Mouse (Mus musculus) CH12.LX (cell line): ENCODE data around the gene Ttc3. TPM values are rescaled to one million over a fixed set of nuclear protein-coding genes. Genes with fewer than 3 reads are reported as not detected.
A peak's percentile ranks its signal among the peaks of the same experiment; 100 is the strongest.

Experiments used
- DNase-seq: peaks from one replicate; pipeline ENCODE4 v3.0.0-alpha.2; 2013; ENCODE audit errors: extremely low read depth
- H3K27ac ChIP-seq: 2 replicates; pipeline ENCODE4 v1.5.1; 2012; ENCODE audit warnings: low read depth, mild to moderate bottlenecking, control low read depth, moderate library complexity; ENCODE audit not compliant: insufficient read depth
- H3K27me3 ChIP-seq: replicated peaks from 2 replicates; pipeline ENCODE3; 2012; ENCODE audit warnings: inconsistent platforms
- H3K36me3 ChIP-seq, 2 experiments: replicated peaks in 1 of 2; 2 replicates each; pipeline versions ENCODE3 to v1.6.1; 2012; ENCODE audit warnings: inconsistent platforms in 1 of 2, low read length in 1 of 2, mild to moderate bottlenecking in 1 of 2, mixed read lengths in 1 of 2, moderate library complexity in 1 of 2; ENCODE audit not compliant: control insufficient read depth in 1 of 2, insufficient read depth in 1 of 2
- H3K4me1 ChIP-seq, 2 experiments: 2 replicates each; pipeline ENCODE4 v1.6.1; 2012; ENCODE audit warnings: inconsistent platforms in 1 of 2, moderate library complexity in 1 of 2; ENCODE audit not compliant: insufficient read depth in 2 of 2, control insufficient read depth in 1 of 2
- H3K4me2 ChIP-seq: 2 replicates; pipeline ENCODE4 v1.6.1; 2012; ENCODE audit warnings: low read depth, mild to moderate bottlenecking, control low read depth; ENCODE audit not compliant: poor library complexity, insufficient read depth, severe bottlenecking
- H3K4me3 ChIP-seq, 3 experiments: fragments of 150-350 bp in 1 of 3; sonication (generic) in 1 of 3; replicated peaks in 1 of 3; 2 replicates each; pipeline versions ENCODE3 to v1.5.1; 2011 to 2012; ENCODE audit warnings: low read depth in 2 of 3, low read length in 2 of 3, mild to moderate bottlenecking in 2 of 3, moderate library complexity in 2 of 3, control low read depth in 1 of 3, improper control_type of control experiment in 1 of 3, inconsistent platforms in 1 of 3, mixed read lengths in 1 of 3; ENCODE audit not compliant: poor library complexity in 1 of 3
- H3K79me2 ChIP-seq: replicated peaks from 2 replicates; pipeline ENCODE4 v1.6.1; 2012; ENCODE audit warnings: mild to moderate bottlenecking, moderate library complexity; ENCODE audit not compliant: control insufficient read depth, poor library complexity, insufficient read depth, severe bottlenecking; ENCODE audit errors: extremely low read depth
- H3K9ac ChIP-seq: 2 replicates; pipeline ENCODE4 v1.6.1; 2012; ENCODE audit warnings: low read depth, mild to moderate bottlenecking, control low read depth, moderate library complexity; ENCODE audit not compliant: insufficient read depth
- H3K9me3 ChIP-seq: replicated peaks from 2 replicates; pipeline ENCODE3; 2012; ENCODE audit warnings: low read length, inconsistent platforms, mixed read lengths
- BHLHE40 ChIP-seq: IDR thresholded peaks from 2 replicates; pipeline ENCODE4 v1.6.1; 2011; ENCODE audit warnings: mild to moderate bottlenecking, low read depth, low read length, improper control_type of control experiment
- CHD1 ChIP-seq: IDR thresholded peaks from 2 replicates; pipeline ENCODE4 v1.6.1; 2012; ENCODE audit warnings: low read depth, low read length, improper control_type of control experiment, inconsistent platforms
- CHD2 ChIP-seq: IDR thresholded peaks from 2 replicates; pipeline ENCODE4 v1.6.1; 2011; ENCODE audit warnings: low read length, improper control_type of control experiment
- ELF1 ChIP-seq: IDR thresholded peaks from 2 replicates; pipeline ENCODE4 v1.6.1; 2014; ENCODE audit warnings: low read depth, mild to moderate bottlenecking, inconsistent platforms, low read length, improper control_type of control experiment
- EP300 ChIP-seq: IDR thresholded peaks from 2 replicates; pipeline ENCODE4 v1.6.1; 2011; ENCODE audit warnings: low read length, improper control_type of control experiment
- GABPA ChIP-seq: IDR thresholded peaks from 2 replicates; pipeline ENCODE4 v1.6.1; 2012; ENCODE audit warnings: low read depth, low read length, improper control_type of control experiment, inconsistent platforms; ENCODE audit not compliant: insufficient replicate concordance
- HCFC1 ChIP-seq: IDR thresholded peaks from 2 replicates; pipeline ENCODE4 v1.6.1; 2012; ENCODE audit warnings: low read depth, mild to moderate bottlenecking, inconsistent platforms, low read length, improper control_type of control experiment
- IRF4 ChIP-seq: IDR thresholded peaks from 2 replicates; pipeline ENCODE4 v1.6.1; 2014; ENCODE audit warnings: low read depth, mild to moderate bottlenecking, inconsistent platforms, low read length, improper control_type of control experiment
- JUND ChIP-seq: conservative IDR thresholded peaks from 2 replicates; pipeline ENCODE4 v1.6.1; 2011; ENCODE audit warnings: low read depth, low read length, improper control_type of control experiment
- KAT2A ChIP-seq: IDR thresholded peaks from 2 replicates; pipeline ENCODE4 v1.6.1; 2012; ENCODE audit warnings: low read length, improper control_type of control experiment, inconsistent platforms; ENCODE audit not compliant: insufficient replicate concordance
- MAFK ChIP-seq: IDR thresholded peaks from 2 replicates; pipeline ENCODE4 v1.6.1; 2011; ENCODE audit warnings: low read length, improper control_type of control experiment; ENCODE audit not compliant: insufficient replicate concordance
- MAX ChIP-seq: IDR thresholded peaks from 2 replicates; pipeline ENCODE4 v1.6.1; 2011; ENCODE audit warnings: low read length, improper control_type of control experiment
- MAZ ChIP-seq: IDR thresholded peaks from 2 replicates; pipeline ENCODE4 v1.6.1; 2012; ENCODE audit warnings: low read depth, mild to moderate bottlenecking, inconsistent platforms, low read length, improper control_type of control experiment, moderate library complexity
- MEF2A ChIP-seq: IDR thresholded peaks from 2 replicates; pipeline ENCODE4 v1.6.1; 2014; ENCODE audit warnings: low read depth, mild to moderate bottlenecking, inconsistent platforms, low read length, improper control_type of control experiment, borderline replicate concordance
- MXI1 ChIP-seq: IDR thresholded peaks from 2 replicates; pipeline ENCODE4 v1.6.1; 2011; ENCODE audit warnings: mild to moderate bottlenecking, low read depth, low read length, improper control_type of control experiment
- MYC ChIP-seq: IDR thresholded peaks from 2 replicates; pipeline ENCODE4 v1.6.1; 2011; ENCODE audit warnings: low read depth, mild to moderate bottlenecking, improper control_type of control experiment, low read length
- NELFE ChIP-seq: IDR thresholded peaks from 2 replicates; pipeline ENCODE4 v1.6.1; 2011; ENCODE audit warnings: low read depth, low read length, improper control_type of control experiment
- NRF1 ChIP-seq: IDR thresholded peaks from 2 replicates; pipeline ENCODE4 v1.6.1; 2014; ENCODE audit warnings: low read depth, mild to moderate bottlenecking, inconsistent platforms, low read length, improper control_type of control experiment, moderate library complexity
- PAX5 ChIP-seq: IDR thresholded peaks from 2 replicates; pipeline ENCODE4 v1.6.1; 2012; ENCODE audit warnings: low read length, inconsistent platforms, mixed read lengths
- POLR2A ChIP-seq: IDR thresholded peaks from 2 replicates; pipeline ENCODE4 v1.6.1; 2011; ENCODE audit warnings: low read depth, mild to moderate bottlenecking, improper control_type of control experiment, low read length
- SIN3A ChIP-seq: IDR thresholded peaks from 2 replicates; pipeline ENCODE4 v1.6.1; 2012; ENCODE audit warnings: low read length, improper control_type of control experiment, inconsistent platforms
- SMC3 ChIP-seq: IDR thresholded peaks from 2 replicates; pipeline ENCODE4 v1.6.1; 2011; ENCODE audit warnings: low read depth, low read length, improper control_type of control experiment
- TBP ChIP-seq: conservative IDR thresholded peaks from 2 replicates; pipeline ENCODE4 v1.6.1; 2011; ENCODE audit warnings: low read depth, low read length, improper control_type of control experiment
- USF2 ChIP-seq: conservative IDR thresholded peaks from 2 replicates; pipeline ENCODE4 v1.6.1; 2011; ENCODE audit warnings: low read depth, low read length, improper control_type of control experiment
- ZKSCAN1 ChIP-seq: IDR thresholded peaks from 2 replicates; pipeline ENCODE4 v1.6.1; 2012; ENCODE audit warnings: low read depth, inconsistent platforms, low read length, improper control_type of control experiment, borderline replicate concordance
- dilution Hi-C: fragments of 300-500 bp; cut with MboI; formaldehyde crosslinking; loops from 2 replicates; pipeline ENCODE4 v1.14.3; 2020; ENCODE audit warnings: low sequenced_read_pairs; ENCODE audit not compliant: extremely low pct_unique_long_range_greater_than_20kb, extremely low pct_ligation_motif_present
- in situ Hi-C: fragments of 300-500 bp; cut with MboI; formaldehyde crosslinking; loops from 3 replicates; pipeline ENCODE4 v1.14.3; 2019; ENCODE audit warnings: low sequenced_read_pairs, low pct_ligation_motif_present, low pct_unique_long_range_greater_than_20kb, mixed read lengths
- polyA plus RNA-seq: library from polyadenylated mRNA; unstranded; fragments of >175 nt; gene quantifications from 2 replicates; pipeline ENCODE4 v1.2.1, GENCODE M21; 2012; ENCODE audit warnings: low read depth; ENCODE audit not compliant: insufficient read length
- total RNA-seq, 2 experiments: library from RNA; depleted of rRNA; stranded (reverse); fragments of 300-350 nt in 1 of 2; fragments of >200 nt in 1 of 2; gene quantifications; 2 replicates each; pipeline ENCODE4 v1.2.3; 2012 to 2014

Gene Ttc3
- total and polyA plus RNA-seq, 3 experiments, result 59.0 to 74.5 (median 73.4) TPM

GRCm38 (mm10) chr16:94349588-94350286 lies 20.7 kb upstream of the Ttc3 start:
- Histone ChIP-seq H3K27me3 (no peaks in the 10 kb centered on the region), H3K4me2 (no peak overlapping the region), H3K9me3 (no peaks in the 10 kb centered on the region), H3K27ac (no peak overlapping the region), H3K79me2 (no peaks in the 10 kb centered on the region), H3K9ac (no peak overlapping the region), H3K4me1 (peaks cover 13 to 15% of the 10 kb centered on the region in 2 experiments), H3K4me3 (no peak overlapping the region), H3K36me3 (peaks cover 3 to 8% of the 10 kb centered on the region in 2 experiments)
- DNase-seq, result no peak
- in situ Hi-C loops (no loop called here), dilution Hi-C loops (no loop called here)
- no peak for TF ChIP-seq HCFC1
- no peak for TF ChIP-seq NELFE
- no peak for TF ChIP-seq SIN3A
- no peak for TF ChIP-seq CHD2
- no peak for TF ChIP-seq EP300
- TF ChIP-seq ZKSCAN1, result no peak
- no peak for TF ChIP-seq BHLHE40
- no peak for TF ChIP-seq TBP
- TF ChIP-seq PAX5, result no peak
- TF ChIP-seq POLR2A, result no peak
- TF ChIP-seq MAZ, result no peak
- TF ChIP-seq ELF1, result no peak
- TF ChIP-seq MYC, result no peak

GRCm38 (mm10) chr16:94350287-94350677 lies 20.1 kb upstream of the Ttc3 start:
- Histone ChIP-seq H3K4me2 (no peak overlapping the region), H3K4me3 (no peak overlapping the region), H3K79me2 (no peaks in the 10 kb centered on the region), H3K27ac (no peak overlapping the region), H3K9ac (no peak overlapping the region), H3K9me3 (no peaks in the 10 kb centered on the region), H3K27me3 (no peaks in the 10 kb centered on the region), H3K4me1 (peaks cover 10 to 21% of the 10 kb centered on the region in 2 experiments), H3K36me3 (peaks cover 0 to 4% of the 10 kb centered on the region in 2 experiments)
- in situ Hi-C loops (no loop called here), dilution Hi-C loops (no loop called here)
- no peak for DNase-seq
- TF ChIP-seq HCFC1, result no peak
- peak; percentile 82 for TF ChIP-seq BHLHE40

- in situ Hi-C loops (no loop called here), dilution Hi-C loops (no loop called here)
- H3K9me3 ChIP-seq, result no peaks in the 10 kb centered on the region
- peak overlapping the region; percentile 73 for H3K4me2 ChIP-seq
- no peaks in the 10 kb centered on the region for H3K79me2 ChIP-seq
- peak overlapping the region; percentile 34; the same call in 1 of the 2 replicates for H3K9ac ChIP-seq
- no peaks in the 10 kb centered on the region for H3K36me3 ChIP-seq
- H3K27ac ChIP-seq, result no peak overlapping the region
- no peak overlapping the region for H3K4me3 ChIP-seq
- H3K4me1 ChIP-seq, result peaks cover 15 to 34% of the 10 kb centered on the region in 2 experiments
- H3K27me3 ChIP-seq, result no peaks in the 10 kb centered on the region
- peak; percentile 92 for DNase-seq
- no peak for TF ChIP-seq MAFK
- TF ChIP-seq IRF4, result peak; percentile 16; the same call in 1 of the 2 replicates
- TF ChIP-seq EP300, result no peak
- peak; percentile 45; the same call in 1 of the 2 replicates for TF ChIP-seq NELFE
- TF ChIP-seq JUND, result no peak
- TF ChIP-seq NRF1, result peak; percentile 78
- TF ChIP-seq CHD2, result no peak
- no peak for TF ChIP-seq MAX
- TF ChIP-seq GABPA, result no peak
- no peak for TF ChIP-seq SMC3
- TF ChIP-seq USF2, result no peak
- TF ChIP-seq MXI1, result peak; percentile 57; the same call in 1 of the 2 replicates
- no peak for TF ChIP-seq CHD1
- TF ChIP-seq ELF1, result peak; percentile 86
- TF ChIP-seq KAT2A, result no peak
- TF ChIP-seq MEF2A, result peak; percentile 67; the same call in 1 of the 2 replicates
- TF ChIP-seq PAX5, result no peak
- TF ChIP-seq MAZ, result no peak
These were observed 16.0 kb upstream of the Ttc3 start for GRCm38 (mm10) chr16:94354450-94354849.
